Mouse (Mus musculus) ZHBTc4 (cell line): Measurements from ENCODE around the gene Cntn5.

ENCODE experiments used
- DNase-seq: peaks from one replicate; pipeline ENCODE4 v3.0.0-alpha.2; 2011; ENCODE audit warnings: low read depth, low spot score

Cntn5 gene

GRCm38 (mm10) chr9:10230973-10231372 is 673.6 kb downstream of the Cntn5 start:
- peak; percentile 52 for DNase-seq

GRCm38 (mm10) chr9:10229716-10230115 is 674.9 kb downstream of the Cntn5 start:
- no peak for DNase-seq

- no peak for DNase-seq
These were observed 678.6 kb downstream of the Cntn5 start for GRCm38 (mm10) chr9:10226013-10226412.

- DNase-seq, result peak; percentile 12
These were observed 718.5 kb downstream of the Cntn5 start for GRCm38 (mm10) chr9:10186063-10186462.

- no peak for DNase-seq
These were observed 734.0 kb downstream of the Cntn5 start for GRCm38 (mm10) chr9:10170526-10170925.

- no peak for DNase-seq
These were observed 783.1 kb downstream of the Cntn5 start for GRCm38 (mm10) chr9:10121350-10122057.

GRCm38 (mm10) chr9:10116581-10116980 is 788.0 kb downstream of the Cntn5 start:
- DNase-seq, result no peak

GRCm38 (mm10) chr9:10109156-10109555 is 795.4 kb downstream of the Cntn5 start:
- no peak for DNase-seq

- DNase-seq, result no peak
These were observed 796.7 kb downstream of the Cntn5 start for GRCm38 (mm10) chr9:10107861-10108260.

GRCm38 (mm10) chr9:10101812-10102440 is 802.6 kb downstream of the Cntn5 start:
- no peak for DNase-seq

- no peak for DNase-seq
These were observed 828.3 kb downstream of the Cntn5 start for GRCm38 (mm10) chr9:10076282-10076681.

- no peak for DNase-seq
These were observed 831.2 kb downstream of the Cntn5 start for GRCm38 (mm10) chr9:10073401-10073800.

GRCm38 (mm10) chr9:10072860-10073259 is 831.7 kb downstream of the Cntn5 start:
- DNase-seq, result no peak

- no peak for DNase-seq
These were observed 833.3 kb downstream of the Cntn5 start for GRCm38 (mm10) chr9:10071271-10071670.

- DNase-seq, result no peak
These were observed 859.4 kb downstream of the Cntn5 start for GRCm38 (mm10) chr9:10044969-10045789.

GRCm38 (mm10) chr9:10043001-10043400 is 861.6 kb downstream of the Cntn5 start:
- DNase-seq, result no peak

GRCm38 (mm10) chr9:10015129-10015528 is 889.4 kb downstream of the Cntn5 start:
- DNase-seq, result no peak

GRCm38 (mm10) chr9:9984028-9984427 is 920.5 kb downstream of the Cntn5 start:
- DNase-seq, result no peak

- DNase-seq, result no peak
These were observed 921.4 kb downstream of the Cntn5 start for GRCm38 (mm10) chr9:9983220-9983619.

GRCm38 (mm10) chr9:9965370-9965769 is 939.2 kb downstream of the Cntn5 start:
- no peak for DNase-seq

- peak; percentile 44 for DNase-seq
These were observed 943.9 kb downstream of the Cntn5 start for GRCm38 (mm10) chr9:9960610-9961172.

GRCm38 (mm10) chr9:9949346-9949745 is 955.2 kb downstream of the Cntn5 start:
- no peak for DNase-seq
